Mouse (Mus musculus): ENCODE results near the gene 6330409D20Rik.

Gene 6330409D20Rik

GRCm38 (mm10) chr2:32693823-32694411, 46.9 kb downstream of the 6330409D20Rik start:
- peak; percentile 91 for DNase-seq

GRCm38 (mm10) chr2:32693282-32693681, 47.5 kb downstream of the 6330409D20Rik start:
- peak; percentile 64 for DNase-seq

DNA sequence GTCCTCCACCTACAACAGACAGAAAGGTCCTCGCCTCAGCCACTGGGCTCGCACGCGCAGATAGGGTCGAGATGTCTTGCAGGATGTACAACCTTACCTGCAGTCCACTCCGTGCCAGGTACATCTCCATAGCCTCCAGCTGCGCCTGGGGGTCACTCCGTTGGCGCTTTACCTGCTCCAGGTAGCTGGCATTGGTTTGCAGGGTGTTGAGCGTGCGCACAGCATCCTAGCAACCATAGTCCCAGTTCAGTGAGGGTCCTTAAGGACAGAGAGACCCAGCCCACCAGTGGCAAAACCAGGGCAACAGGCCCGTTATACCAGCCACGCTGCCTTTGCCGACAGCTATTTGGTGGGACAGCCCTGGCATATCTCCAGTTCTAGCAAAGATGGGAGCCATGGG, 48.3 kb downstream of the 6330409D20Rik start:
- DNase-seq: no peak

DNA sequence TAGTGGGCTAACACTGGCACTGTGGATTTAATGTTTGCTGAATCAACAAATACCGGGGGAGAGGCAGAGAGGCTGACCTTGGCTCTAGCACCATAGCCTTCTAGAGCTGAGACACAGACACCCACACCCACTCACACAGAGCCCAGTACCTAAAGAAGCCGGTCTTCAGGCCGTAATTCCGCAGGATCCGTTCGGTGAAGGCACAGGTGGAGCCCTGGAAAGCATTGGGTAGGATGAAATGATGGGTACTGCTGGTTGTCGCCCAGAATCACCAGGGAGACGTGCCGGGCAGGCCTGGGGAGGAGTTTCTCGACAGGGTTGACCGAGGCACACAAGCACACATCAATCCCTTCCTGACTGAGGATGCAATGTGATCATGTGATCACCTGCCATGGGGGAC, 49.8 kb downstream of the 6330409D20Rik start:
- DNase-seq: no peak

DNA sequence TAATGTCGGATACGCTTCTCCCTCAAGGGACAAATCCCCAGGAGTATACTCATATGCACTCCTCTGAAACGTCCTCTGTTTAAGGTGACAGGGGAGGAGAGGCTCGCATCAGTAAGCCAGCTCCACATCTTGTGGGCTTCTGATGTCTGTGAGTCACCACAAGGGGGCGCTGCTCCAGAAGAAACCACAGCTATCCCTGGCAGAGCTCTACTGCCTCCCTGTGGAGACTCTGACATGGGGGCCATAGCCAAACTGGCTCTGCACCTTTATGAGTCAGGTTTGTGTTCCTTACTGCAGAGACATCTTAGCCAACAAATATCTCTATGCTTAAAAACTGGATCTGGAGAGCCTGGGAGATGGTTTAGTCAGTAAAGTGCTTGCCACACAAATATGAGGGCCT, 51.4 kb downstream of the 6330409D20Rik start:
- peak; percentile 91 for DNase-seq

- no peak for DNase-seq
These were observed 53.3 kb downstream of the 6330409D20Rik start for GRCm38 (mm10) chr2:32687562-32687961.

- no peak for DNase-seq
These were observed 54.2 kb downstream of the 6330409D20Rik start for GRCm38 (mm10) chr2:32686640-32687039.

DNA sequence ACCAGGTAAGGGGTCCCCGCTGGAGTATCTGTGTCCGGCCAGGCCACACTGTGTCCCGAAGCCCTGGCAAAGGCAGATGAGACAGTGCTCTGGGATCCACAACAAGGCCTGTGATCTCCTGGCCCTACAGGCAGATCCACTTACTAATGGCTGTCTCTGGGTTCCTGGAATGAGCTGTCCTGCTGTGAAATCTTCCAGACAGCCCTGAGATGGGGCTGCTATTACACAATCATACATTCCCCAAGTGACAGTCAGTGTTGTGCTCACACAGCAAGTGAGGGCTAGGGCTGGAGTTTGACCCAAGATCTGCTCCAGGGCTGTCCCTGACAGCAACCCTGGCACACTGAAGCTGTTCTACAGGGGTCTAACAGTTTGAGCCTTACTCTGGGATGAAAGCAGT, 55.0 kb downstream of the 6330409D20Rik start:
- DNase-seq: no peak

DNA sequence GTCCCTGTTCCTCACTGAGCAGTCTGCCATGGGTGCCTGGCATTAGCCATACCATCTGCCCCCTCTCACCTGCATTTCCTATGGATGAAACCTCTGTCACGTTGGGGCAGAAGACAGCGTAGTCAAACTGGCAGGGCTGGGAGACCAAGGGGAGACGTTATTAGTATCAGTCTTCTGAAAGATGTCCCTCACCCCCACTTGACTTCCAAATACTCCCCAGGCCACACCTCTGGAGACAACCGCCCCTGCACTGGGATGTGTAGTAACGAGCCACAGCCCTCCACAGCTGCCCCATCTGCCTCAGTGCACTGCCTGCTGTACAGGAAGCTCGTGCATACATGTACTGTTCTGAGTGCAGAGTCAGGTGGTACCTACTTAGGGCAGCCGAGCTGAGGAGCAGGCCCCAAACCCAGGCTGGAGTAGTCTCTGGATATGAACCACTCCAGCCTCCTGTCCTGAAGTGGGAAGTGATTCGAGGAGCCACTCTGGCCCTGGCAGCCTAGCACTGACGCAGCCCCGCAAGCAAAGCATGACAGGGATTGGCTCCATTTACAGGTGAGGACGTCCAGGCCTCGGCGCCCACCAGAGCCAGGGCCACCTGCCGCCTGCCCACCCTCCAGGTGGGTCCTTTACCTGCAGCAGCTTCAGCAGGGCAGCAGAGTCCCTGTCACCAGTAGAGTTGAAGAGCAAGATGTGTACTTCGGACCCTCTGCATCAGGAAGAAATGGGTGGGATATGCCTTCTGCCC, 56.0 kb downstream of the 6330409D20Rik start:
- no peak for DNase-seq

DNA sequence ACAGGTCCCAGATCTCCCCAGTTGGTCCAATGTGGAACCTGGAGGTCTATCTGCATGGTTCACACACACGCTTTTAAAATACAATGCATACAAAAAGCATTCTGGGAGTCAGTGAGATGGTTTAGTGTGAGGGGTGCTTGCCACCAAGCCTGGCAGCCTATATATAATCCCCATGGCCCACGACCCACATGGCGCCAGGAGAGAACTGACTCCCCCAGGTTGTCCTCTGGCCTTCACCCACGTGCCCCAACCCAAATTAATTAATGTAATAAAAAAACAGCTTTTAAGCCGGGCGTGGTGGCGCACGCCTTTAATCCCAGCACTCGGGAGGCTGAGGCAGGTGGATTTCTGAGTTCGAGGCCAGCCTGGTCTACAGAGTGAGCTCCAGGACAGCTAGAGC, 57.1 kb downstream of the 6330409D20Rik start:
- no peak for DNase-seq

- no peak for DNase-seq
These were observed 57.9 kb downstream of the 6330409D20Rik start for GRCm38 (mm10) chr2:32682721-32683417.

Measured in kidney, adult 18-20 months (tissue).